Mouse (Mus musculus): ENCODE results near the gene Lmbr1l. TPM values are rescaled to one million over a fixed set of nuclear protein-coding genes. Genes with fewer than 3 reads are reported as not detected.

Lmbr1l gene
- total and polyA plus RNA-seq, 3 experiments = 23.4 to 30.4 (median 27.9) TPM

DNA sequence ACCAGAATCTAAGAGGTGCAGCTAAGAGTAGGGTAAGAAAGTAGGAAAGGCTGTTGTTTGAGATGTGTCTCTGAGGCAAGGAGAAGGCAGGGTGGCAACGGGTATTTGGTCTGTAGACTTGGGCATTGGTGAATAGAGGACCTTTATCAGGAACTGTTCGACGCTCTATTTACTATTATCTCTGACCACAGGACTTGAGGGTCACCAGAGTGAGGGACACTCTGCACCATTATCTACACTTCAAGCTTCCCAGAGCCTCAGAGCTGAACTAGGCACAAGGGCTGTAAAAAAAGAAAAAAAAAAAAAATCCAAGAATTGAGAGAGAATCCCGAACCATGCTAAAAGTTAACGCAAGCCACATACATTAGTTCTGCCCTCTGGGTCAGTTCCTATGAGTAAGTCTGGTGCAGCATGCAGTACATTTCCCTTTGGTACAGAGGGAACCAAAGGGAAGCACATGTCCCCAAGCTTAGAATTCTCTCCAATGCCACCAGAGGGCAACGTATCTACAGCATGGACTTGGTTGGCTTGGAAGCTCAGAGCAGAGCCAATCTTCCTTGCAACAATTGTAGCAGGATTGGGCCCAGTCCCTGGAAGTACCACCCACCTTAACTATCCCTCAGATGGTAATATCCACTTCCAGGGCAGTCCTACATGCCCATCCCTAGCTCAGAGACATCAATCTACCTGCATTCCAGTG, 26.0 kb downstream of the Lmbr1l start:
- H3K27ac ChIP-seq (ENCODE audit: insufficient read depth, low read depth) = no peak overlapping the region
- no peaks in the 10 kb centered on the region for H3K79me2 ChIP-seq (replicated peaks; ENCODE audit: control insufficient read depth, extremely low read depth, insufficient read depth, poor library complexity, severe bottlenecking)
- no peak for TF ChIP-seq PAX5 (IDR thresholded peaks at IDR 0.05; ENCODE audit: low read length)
- peak; percentile 40; the same call in 1 of the 2 replicates for TF ChIP-seq MEF2A (IDR thresholded peaks at IDR 0.05; ENCODE audit: borderline replicate concordance, low read depth, low read length)
- no peak for TF ChIP-seq ETS1 (conservative IDR thresholded peaks at IDR 0.05; ENCODE audit: low read depth, low read length)
- 0 out of 2 replicates have a peak, but pooled peaks have one; percentile 8 for TF ChIP-seq TCF12 (IDR thresholded peaks at IDR 0.05; ENCODE audit: low read depth, low read length)
- TF ChIP-seq RAD21 (IDR thresholded peaks at IDR 0.05; ENCODE audit: low read depth, low read length) = peak; percentile 87
- TF ChIP-seq ZKSCAN1 (IDR thresholded peaks at IDR 0.05; ENCODE audit: borderline replicate concordance, low read depth, low read length) = no peak
- no peak for TF ChIP-seq NRF1 (IDR thresholded peaks at IDR 0.05; ENCODE audit: low read depth, low read length)
- no peak for TF ChIP-seq CHD2 (IDR thresholded peaks at IDR 0.05; ENCODE audit: low read length)
- peak; percentile 94 for TF ChIP-seq MAX (IDR thresholded peaks at IDR 0.05; ENCODE audit: low read length)
- peak; percentile 39 for TF ChIP-seq ZC3H11A (IDR thresholded peaks at IDR 0.05; ENCODE audit: low read depth, low read length)
- 0 out of 2 replicates have a peak, but pooled peaks have one; percentile 47 for TF ChIP-seq SIN3A (IDR thresholded peaks at IDR 0.05; ENCODE audit: low read length)
- no peak for TF ChIP-seq POLR2A (IDR thresholded peaks at IDR 0.05; ENCODE audit: low read depth, low read length)
- TF ChIP-seq MAZ (IDR thresholded peaks at IDR 0.05; ENCODE audit: low read depth, low read length) = no peak
- no peak for TF ChIP-seq USF2 (conservative IDR thresholded peaks at IDR 0.05; ENCODE audit: low read depth, low read length)
- peak; percentile 27 for TF ChIP-seq ELF1 (IDR thresholded peaks at IDR 0.05; ENCODE audit: low read depth, low read length)
- TF ChIP-seq SMC3 (IDR thresholded peaks at IDR 0.05; ENCODE audit: low read depth, low read length) = peak; percentile 93
- TF ChIP-seq USF1 (IDR thresholded peaks at IDR 0.05; ENCODE audit: low read depth, low read length) = no peak
- peak; percentile 65 for TF ChIP-seq MXI1 (IDR thresholded peaks at IDR 0.05; ENCODE audit: low read depth, low read length)
- TF ChIP-seq UBTF (IDR thresholded peaks at IDR 0.05; ENCODE audit: low read depth, low read length) = no peak
- peak; percentile 78 to 97 for TF ChIP-seq CTCF (conservative IDR thresholded peaks at IDR 0.05 in 1 of 2, IDR thresholded peaks at IDR 0.05 in 1 of 2; ENCODE audit: low read depth in 2 of 2, low read length in 2 of 2)
- TF ChIP-seq RCOR1 (conservative IDR thresholded peaks at IDR 0.05; ENCODE audit: low read depth, low read length) = 0 out of 2 replicates have a peak, but pooled peaks have one; percentile 40
- TF ChIP-seq JUN (IDR thresholded peaks at IDR 0.05; ENCODE audit: insufficient read depth, low read depth, low read length) = no peak
- TF ChIP-seq EP300 (IDR thresholded peaks at IDR 0.05; ENCODE audit: low read length) = no peak
- no peak for TF ChIP-seq POLR2AphosphoS2 (IDR thresholded peaks at IDR 0.05; ENCODE audit: low read depth, low read length)
- TF ChIP-seq TBP (conservative IDR thresholded peaks at IDR 0.05; ENCODE audit: low read depth, low read length) = no peak
- TF ChIP-seq CHD1 (IDR thresholded peaks at IDR 0.05; ENCODE audit: low read depth, low read length) = no peak
- no peak for TF ChIP-seq E2F4 (IDR thresholded peaks at IDR 0.05; ENCODE audit: insufficient replicate concordance, low read depth, low read length)
- peak; percentile 99 for TF ChIP-seq MYC (IDR thresholded peaks at IDR 0.05; ENCODE audit: low read depth, low read length)
- no peak for TF ChIP-seq ZMIZ1 (IDR thresholded peaks at IDR 0.05; ENCODE audit: low read depth, low read length)
- TF ChIP-seq MAFK (IDR thresholded peaks at IDR 0.05; ENCODE audit: insufficient replicate concordance, low read length) = no peak
- TF ChIP-seq JUND (conservative IDR thresholded peaks at IDR 0.05; ENCODE audit: low read depth, low read length) = peak; percentile 18; the same call in 1 of the 2 replicates
- TF ChIP-seq BHLHE40 (IDR thresholded peaks at IDR 0.05; ENCODE audit: low read depth, low read length) = peak; percentile 20; the same call in 1 of the 2 replicates
- TF ChIP-seq HCFC1 (IDR thresholded peaks at IDR 0.05; ENCODE audit: low read depth, low read length) = no peak
- TF ChIP-seq KAT2A (IDR thresholded peaks at IDR 0.05; ENCODE audit: insufficient replicate concordance, low read length) = 0 out of 2 replicates have a peak, but pooled peaks have one; percentile 23
- 0 out of 2 replicates have a peak, but pooled peaks have one; percentile 20 for TF ChIP-seq ZNF384 (IDR thresholded peaks at IDR 0.05; ENCODE audit: low read depth, low read length)
- no peak for TF ChIP-seq NELFE (IDR thresholded peaks at IDR 0.05; ENCODE audit: low read depth, low read length)
- TF ChIP-seq IRF4 (IDR thresholded peaks at IDR 0.05; ENCODE audit: low read depth, low read length) = peak; percentile 6; the same call in 1 of the 2 replicates
- TF ChIP-seq GABPA (IDR thresholded peaks at IDR 0.05; ENCODE audit: insufficient replicate concordance, low read depth, low read length) = no peak
- H3K27me3 ChIP-seq (replicated peaks) = peaks cover 1% of the 10 kb centered on the region
- peaks cover 6% of the 10 kb centered on the region for H3K9me3 ChIP-seq (replicated peaks; ENCODE audit: low read length)
- peaks cover 0 to 1% of the 10 kb centered on the region in 2 experiments for H3K36me3 ChIP-seq (replicated peaks in 1 of 2; ENCODE audit: control insufficient read depth in 1 of 2, insufficient read depth in 1 of 2, low read length in 1 of 2)
- no peak overlapping the region for H3K4me2 ChIP-seq (ENCODE audit: insufficient read depth, low read depth, poor library complexity, severe bottlenecking)
- H3K4me1 ChIP-seq (ENCODE audit: control insufficient read depth in 1 of 2, insufficient read depth in 2 of 2) = peaks cover 0 to 8% of the 10 kb centered on the region in 2 experiments; a peak in 2 of 4 replicates
- peak; percentile 81 for DNase-seq (ENCODE audit: extremely low read depth)
- H3K9ac ChIP-seq (ENCODE audit: insufficient read depth, low read depth) = no peak overlapping the region
- in situ Hi-C loops (cut with MboI; ENCODE audit: low pct_ligation_motif_present, low pct_unique_long_range_greater_than_20kb, low sequenced_read_pairs) (no loop called here), dilution Hi-C loops (cut with MboI; ENCODE audit: extremely low pct_ligation_motif_present, extremely low pct_unique_long_range_greater_than_20kb, low sequenced_read_pairs) (no loop called here)
- H3K4me3 ChIP-seq (replicated peaks in 1 of 3; ENCODE audit: low read depth in 2 of 3, low read length in 2 of 3, poor library complexity in 1 of 3) = no peak overlapping the region

All from CH12.LX (cell line).